Mouse (Mus musculus) kidney, embryonic 15.5 days (tissue): ENCODE results near the gene Ddx25. TPM values are rescaled to one million over a fixed set of nuclear protein-coding genes. Genes with fewer than 3 reads are reported as not detected.

Experiments
- ATAC-seq: fragments of 200-750 bp; cut with Nextera tagmentation; replicated peaks from 2 replicates; pipeline ENCODE4 v1.8.0; 2017; ENCODE audit warnings: moderate TSS enrichment; ENCODE audit not compliant: low FRiP score
- H3K27ac ChIP-seq: fragments of 300-500 bp; sonication (generic); 2 replicates; pipeline ENCODE4 v1.5.1; 2015; ENCODE audit warnings: mild to moderate bottlenecking, inconsistent platforms
- H3K27me3 ChIP-seq: fragments of 300-500 bp; sonication (generic); 2 replicates; pipeline ENCODE4 v1.6.1; 2015; ENCODE audit warnings: inconsistent platforms
- H3K36me3 ChIP-seq: fragments of 300-500 bp; sonication (generic); 2 replicates; pipeline ENCODE4 v1.6.1; 2015; ENCODE audit warnings: inconsistent platforms
- H3K4me1 ChIP-seq: fragments of 300-500 bp; sonication (generic); 2 replicates; pipeline ENCODE4 v1.6.1; 2015; ENCODE audit warnings: inconsistent platforms
- H3K4me2 ChIP-seq: fragments of 300-500 bp; sonication (generic); 2 replicates; pipeline ENCODE4 v1.6.1; 2015; ENCODE audit warnings: moderate library complexity, mild to moderate bottlenecking, inconsistent platforms
- H3K4me3 ChIP-seq: fragments of 300-500 bp; sonication (generic); replicated peaks from 2 replicates; pipeline ENCODE4 v1.5.1; 2015; ENCODE audit warnings: mild to moderate bottlenecking, inconsistent platforms
- H3K9ac ChIP-seq: fragments of 300-500 bp; sonication (generic); 2 replicates; pipeline ENCODE4 v1.6.1; 2015; ENCODE audit warnings: mild to moderate bottlenecking, inconsistent platforms
- H3K9me3 ChIP-seq: fragments of 300-500 bp; sonication (generic); replicated peaks from 2 replicates; pipeline ENCODE4 v1.6.1; 2016; ENCODE audit warnings: inconsistent platforms
- WGBS: fragments of 180-500 bp; shearing (Covaris S2); methylation state at CpG from one replicate; pipeline ENCODE4 v1.1.7; 2015; ENCODE audit warnings: mixed read lengths; 5-methylcytosine and 5-hydroxymethylcytosine counted together
- polyA plus RNA-seq: library from polyadenylated mRNA; unstranded; fragments of >200 nt; fragmentation: Nextera tagmentation; extraction: Ambion mirVana; gene quantifications from 2 replicates; pipeline ENCODE4 v1.2.1, GENCODE M21; 2015

The Ddx25 gene
- polyA plus RNA-seq, result 2.3 and 2.4 TPM in 2 replicates

DNA sequence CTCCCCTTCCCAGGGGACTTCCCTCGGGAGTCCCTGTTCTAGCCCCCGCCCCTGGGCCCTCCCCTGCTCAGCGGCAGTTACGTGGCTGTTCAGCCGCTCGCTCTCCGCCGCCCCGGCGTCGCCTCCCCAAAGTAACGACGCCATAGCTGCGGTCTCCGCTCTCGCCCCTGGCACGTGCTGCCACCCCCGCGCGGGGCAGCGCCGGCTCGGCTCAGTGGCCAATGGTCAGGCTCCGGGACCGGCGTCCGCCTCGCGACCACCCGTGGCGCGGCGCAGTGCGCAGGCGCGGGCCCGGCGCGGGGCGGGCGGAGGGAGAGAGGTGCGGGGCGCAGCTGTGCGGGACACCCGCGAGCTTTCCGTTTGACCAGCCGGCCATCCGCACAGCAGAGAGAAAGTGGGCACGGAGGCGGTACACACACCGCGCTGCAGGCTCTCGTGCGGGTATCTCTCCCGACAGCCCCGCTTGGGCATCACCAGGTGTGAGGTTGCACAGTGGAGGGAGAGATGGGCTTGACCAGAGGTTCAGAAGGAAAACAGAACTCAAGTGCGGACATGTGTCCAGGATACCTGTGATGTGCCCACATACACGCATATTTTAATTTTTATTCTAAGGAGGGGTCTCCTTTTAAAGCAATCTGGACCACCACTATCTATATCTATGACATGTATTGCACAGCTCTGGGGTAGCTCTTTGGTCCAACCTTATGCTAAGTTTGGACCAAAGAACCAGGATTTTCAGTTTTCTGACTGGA, at the start of gene Ddx25, which contains the start of gene Pus3:
TSS of gene Ddx25 (minus strand) at position 272 of the 752 bp plus-strand sequence.
TSS of gene Pus3 (plus strand) at position 339 of the 752 bp plus-strand sequence.
- peak within 1 kb of the TSS; percentile 96 for H3K4me2 ChIP-seq
- ATAC-seq, result peak; percentile 75
- peak within 1 kb of the TSS; percentile 87 for H3K27ac ChIP-seq
- no peaks in the 10 kb centered on the region for H3K9me3 ChIP-seq
- peak within 1 kb of the TSS; percentile 77 for H3K4me3 ChIP-seq
- H3K9ac ChIP-seq, result peak within 1 kb of the TSS; percentile 57
- under 1% methylated on average over 59 of the region's 59 CpGs for WGBS
- H3K36me3 ChIP-seq, result peaks cover 19% of the 10 kb centered on the region
- peaks cover 24% of the 10 kb centered on the region for H3K4me1 ChIP-seq
- H3K27me3 ChIP-seq, result peaks cover 15% of the 10 kb centered on the region

DNA sequence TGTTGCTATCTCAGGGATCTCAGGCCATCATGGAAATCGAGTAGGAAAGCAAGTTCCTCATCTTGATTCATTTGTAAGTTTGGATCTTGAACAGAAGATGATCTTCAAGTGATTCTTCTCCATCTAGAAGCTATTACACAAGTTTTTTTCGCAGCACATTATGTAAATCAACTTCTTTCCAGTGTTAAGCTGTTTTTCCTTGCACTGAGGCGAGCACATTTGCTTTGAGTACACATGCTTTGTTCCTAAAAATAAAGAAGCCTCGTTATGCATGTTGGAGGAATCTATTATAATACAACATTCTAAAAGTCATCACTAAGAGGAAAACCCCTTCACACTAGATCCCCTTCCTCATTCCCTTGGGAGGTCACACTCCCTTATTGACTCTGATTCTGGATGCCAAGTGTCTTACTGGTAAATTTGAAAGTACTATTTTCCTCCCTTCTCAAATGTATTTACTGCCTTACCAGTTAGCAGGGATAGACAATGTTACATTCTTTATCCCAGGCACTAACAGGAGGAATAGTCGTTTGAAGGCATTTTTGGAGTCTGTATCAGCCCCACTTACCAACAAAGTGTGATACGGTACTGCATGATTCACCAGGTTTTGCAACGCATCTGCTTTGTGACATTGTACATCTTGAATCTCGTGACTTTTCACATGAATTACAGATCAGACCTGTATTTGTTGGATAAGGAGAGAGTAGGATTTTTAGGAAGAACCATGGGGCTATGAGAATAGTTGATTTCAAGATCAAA, 49.5 kb upstream of the Ddx25 start:
- Histone ChIP-seq H3K4me2 (no peak overlapping the region), H3K9me3 (no peaks in the 10 kb centered on the region), H3K36me3 (no peaks in the 10 kb centered on the region), H3K4me3 (no peak overlapping the region), H3K9ac (no peak overlapping the region), H3K27me3 (no peaks in the 10 kb centered on the region), H3K4me1 (no peaks in the 10 kb centered on the region), H3K27ac (no peak overlapping the region)
- WGBS, result 74% methylated on average over 8 of the region's 8 CpGs
- no peak for ATAC-seq

DNA sequence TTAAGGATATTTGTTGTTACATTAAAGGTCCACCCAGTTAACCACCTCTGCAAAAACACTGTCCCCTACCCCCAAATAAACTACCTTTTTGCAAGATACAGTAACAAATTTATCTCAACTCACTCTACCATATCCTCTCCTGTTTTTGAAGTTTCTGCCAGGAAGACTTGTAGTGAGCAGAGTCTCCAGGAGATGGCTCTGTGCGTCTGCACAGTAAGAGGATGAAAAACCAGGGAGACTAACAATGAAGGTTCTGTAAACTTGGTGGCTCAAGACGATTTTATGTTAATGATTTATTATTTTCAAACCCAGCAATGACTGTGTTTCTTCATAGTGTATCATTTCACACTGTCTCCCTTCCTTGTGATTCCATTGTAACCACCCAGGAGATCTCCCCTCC, 34.6 kb upstream of the Ddx25 start:
- no peaks in the 10 kb centered on the region for H3K4me1 ChIP-seq
- H3K9me3 ChIP-seq, result no peaks in the 10 kb centered on the region
- H3K4me3 ChIP-seq, result no peak overlapping the region
- 10% methylated on average over 2 of the region's 2 CpGs for WGBS
- no peak overlapping the region for H3K9ac ChIP-seq
- H3K36me3 ChIP-seq, result no peaks in the 10 kb centered on the region
- H3K4me2 ChIP-seq, result no peak overlapping the region
- no peak overlapping the region for H3K27ac ChIP-seq
- ATAC-seq, result peak; percentile 60; the same call in 1 of the 2 replicates
- H3K27me3 ChIP-seq, result no peaks in the 10 kb centered on the region

DNA sequence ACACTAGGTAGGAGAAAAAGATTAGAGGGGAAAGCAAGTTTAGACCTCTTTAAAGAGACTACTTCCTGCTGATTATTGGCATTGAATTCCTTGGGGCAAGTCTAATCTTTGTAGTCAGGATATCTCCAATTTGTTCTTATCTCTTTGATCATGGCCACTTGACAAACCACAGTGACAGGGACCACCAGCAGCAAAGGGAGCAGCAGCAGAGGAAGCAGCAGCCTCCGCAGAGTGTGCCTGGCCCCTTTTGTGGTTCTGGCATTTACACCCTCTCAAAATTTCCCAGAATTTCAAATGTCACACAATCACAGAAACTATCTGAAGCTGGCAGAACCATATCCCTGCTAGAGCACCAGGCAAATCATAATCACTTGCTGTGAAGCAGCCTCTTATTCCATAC, 29.3 kb upstream of the Ddx25 start:
- Histone ChIP-seq H3K9me3 (no peaks in the 10 kb centered on the region), H3K36me3 (no peaks in the 10 kb centered on the region), H3K4me2 (no peak overlapping the region), H3K27me3 (no peaks in the 10 kb centered on the region), H3K27ac (no peak overlapping the region), H3K4me1 (no peaks in the 10 kb centered on the region), H3K9ac (no peak overlapping the region), H3K4me3 (no peak overlapping the region)
- WGBS, result 71% methylated on average over 1 of the region's 1 CpGs
- no peak for ATAC-seq

DNA sequence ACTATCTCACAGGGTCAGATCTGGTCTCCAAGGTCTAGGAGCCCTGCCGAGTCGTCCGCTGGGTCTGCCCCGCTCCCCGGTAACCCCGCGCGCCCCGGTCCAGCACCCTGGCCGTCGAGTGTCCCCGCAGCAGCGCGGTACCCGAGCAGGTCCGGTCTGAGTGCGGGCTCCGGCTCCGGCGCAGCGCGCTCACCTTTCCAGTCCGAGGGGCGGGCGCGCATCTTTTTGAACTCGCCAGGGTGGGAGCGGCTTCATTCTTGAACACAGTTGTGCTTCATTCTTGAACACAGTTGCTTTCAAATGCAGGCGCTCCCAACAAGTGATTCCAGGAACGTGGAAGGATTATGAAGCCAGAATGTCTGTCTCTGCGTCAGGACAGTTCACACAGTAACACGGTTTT, 16.1 kb upstream of the Ddx25 start:
- ATAC-seq, result no peak
- peak overlapping the region; percentile 31 for H3K4me3 ChIP-seq
- H3K4me1 ChIP-seq, result peaks cover 8% of the 10 kb centered on the region; the same call in 1 of the 2 replicates
- H3K27ac ChIP-seq, result no peak overlapping the region
- peaks cover 33% of the 10 kb centered on the region for H3K27me3 ChIP-seq
- H3K9me3 ChIP-seq, result no peaks in the 10 kb centered on the region
- peak overlapping the region; percentile 54 for H3K4me2 ChIP-seq
- 4% methylated on average over 32 of the region's 32 CpGs for WGBS
- H3K9ac ChIP-seq, result no peak overlapping the region
- H3K36me3 ChIP-seq, result no peaks in the 10 kb centered on the region

DNA sequence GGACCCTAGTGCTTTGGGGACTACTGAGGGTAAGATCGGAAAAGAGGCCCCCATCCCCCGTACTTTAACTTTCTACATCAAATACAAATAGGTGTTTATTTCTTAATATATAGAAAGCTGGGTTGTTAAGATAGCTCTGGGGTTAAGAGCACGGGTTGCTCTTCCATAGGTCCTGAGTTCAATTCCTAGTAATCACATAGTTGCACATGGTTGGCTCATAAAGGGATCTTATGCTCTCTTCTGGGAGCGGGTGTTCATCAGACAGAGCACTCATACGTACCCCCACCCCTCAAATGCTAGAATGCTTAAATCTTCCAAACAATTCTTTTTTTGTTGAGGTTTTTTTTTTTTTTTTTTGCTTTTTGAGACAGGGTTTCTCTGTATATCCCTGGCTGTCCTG, 12.3 kb upstream of the Ddx25 start:
- Histone ChIP-seq H3K4me1 (peaks cover 12% of the 10 kb centered on the region; the same call in 1 of the 2 replicates), H3K4me2 (peak overlapping the region; percentile 82), H3K9me3 (no peaks in the 10 kb centered on the region), H3K4me3 (peak overlapping the region; percentile 88), H3K27ac (peak overlapping the region; percentile 95; the same call in 1 of the 2 replicates), H3K27me3 (peaks cover 29% of the 10 kb centered on the region), H3K9ac (peak overlapping the region; percentile 83; the same call in 1 of the 2 replicates), H3K36me3 (peaks cover 24% of the 10 kb centered on the region)
- peak; percentile 23; the same call in 1 of the 2 replicates for ATAC-seq
- 6% methylated on average over 5 of the region's 5 CpGs for WGBS

DNA sequence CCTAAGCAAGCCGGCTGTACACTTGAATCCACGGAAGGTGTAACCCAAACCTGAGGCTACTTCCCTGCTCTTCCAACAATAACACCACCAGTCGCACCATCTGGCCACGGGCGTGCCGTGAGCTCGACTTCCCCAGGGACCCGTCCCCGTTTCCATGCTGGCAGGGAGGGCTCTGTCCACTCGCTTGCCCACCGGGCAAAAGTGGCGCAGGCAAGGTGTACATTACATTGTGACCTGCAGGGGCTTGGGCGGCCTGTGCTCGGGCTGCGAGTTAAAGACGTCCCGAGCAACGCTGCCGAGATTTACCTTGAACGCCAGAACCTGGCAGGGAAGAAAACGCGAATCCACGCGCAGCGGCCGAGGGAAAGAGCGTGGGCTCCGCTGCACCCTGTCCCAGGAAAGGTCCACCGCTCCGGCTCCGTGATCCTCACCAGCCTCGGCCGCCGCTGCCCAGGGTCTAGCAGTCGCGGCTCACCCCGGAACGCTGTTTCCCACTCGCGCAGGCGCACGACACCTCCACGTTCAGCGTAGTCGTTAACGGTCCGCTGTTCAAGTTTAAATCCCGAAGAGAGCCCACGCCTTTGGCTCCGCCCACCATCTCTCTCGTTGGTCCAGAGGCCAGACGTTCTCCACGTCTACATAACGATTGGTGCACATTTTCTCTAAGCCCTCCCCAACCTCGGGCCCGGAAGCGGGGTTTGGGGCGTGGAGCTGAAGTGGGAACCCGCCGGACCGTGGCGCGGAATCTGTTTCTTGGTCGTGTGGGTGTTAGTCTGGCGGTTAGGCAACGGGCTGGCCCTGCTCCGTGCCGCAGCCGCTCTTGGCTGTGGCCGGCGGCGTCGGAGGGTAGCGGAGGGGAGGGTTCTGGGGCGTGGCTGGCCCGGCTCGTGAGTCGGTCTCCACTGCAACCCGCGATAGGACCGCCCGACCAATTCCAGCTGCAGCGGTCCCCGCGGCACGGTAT, 11.5 kb upstream of the Ddx25 start, which contains the start of the genes Pate2 and Hyls1:
TSS of gene Pate2 (plus strand) at position 714 of the 964 bp plus-strand sequence.
TSS of gene Hyls1 (minus strand) at position 828 of the 964 bp plus-strand sequence.
- Histone ChIP-seq H3K27me3 (peaks cover 26% of the 10 kb centered on the region), H3K27ac (peak within 1 kb of the TSS; percentile 95), H3K4me1 (peaks cover 12% of the 10 kb centered on the region; the same call in 1 of the 2 replicates), H3K36me3 (peaks cover 33% of the 10 kb centered on the region), H3K4me3 (peak within 1 kb of the TSS; percentile 88), H3K9ac (peak within 1 kb of the TSS; percentile 83), H3K4me2 (peak within 1 kb of the TSS; percentile 82), H3K9me3 (no peaks in the 10 kb centered on the region)
- peak; percentile 98 for ATAC-seq
- WGBS, result under 1% methylated on average over 86 of the region's 86 CpGs

DNA sequence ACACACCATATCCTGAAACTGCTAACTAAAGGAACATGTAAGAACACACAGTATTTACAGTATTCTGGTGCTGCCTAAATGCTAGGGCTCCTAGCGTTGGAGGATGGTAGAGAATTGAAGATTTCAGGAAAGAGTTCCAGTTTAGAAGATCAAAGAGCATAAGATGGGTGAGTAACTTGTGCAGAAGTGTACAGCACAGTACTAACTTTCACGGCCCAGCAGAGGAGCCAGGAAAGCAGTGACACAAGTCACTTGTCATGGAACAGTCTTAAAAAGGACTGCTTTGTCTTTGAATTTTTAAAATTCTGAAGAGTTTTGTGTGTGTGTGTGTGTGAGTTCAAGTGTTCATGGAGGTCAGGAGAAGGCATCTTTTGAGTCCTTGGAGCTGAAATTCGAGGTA, 9.7 kb upstream of the Ddx25 start:
- Histone ChIP-seq H3K4me2 (no peak overlapping the region), H3K9me3 (no peaks in the 10 kb centered on the region), H3K4me1 (0 out of 2 replicates have a peak, but pooled peaks cover 9% of the 10 kb centered on the region), H3K27ac (no peak overlapping the region), H3K9ac (no peak overlapping the region), H3K4me3 (no peak overlapping the region), H3K36me3 (peaks cover 45% of the 10 kb centered on the region), H3K27me3 (peaks cover 11% of the 10 kb centered on the region; the same call in 1 of the 2 replicates)
- ATAC-seq, result no peak
- 83% methylated on average over 3 of the region's 3 CpGs for WGBS

DNA sequence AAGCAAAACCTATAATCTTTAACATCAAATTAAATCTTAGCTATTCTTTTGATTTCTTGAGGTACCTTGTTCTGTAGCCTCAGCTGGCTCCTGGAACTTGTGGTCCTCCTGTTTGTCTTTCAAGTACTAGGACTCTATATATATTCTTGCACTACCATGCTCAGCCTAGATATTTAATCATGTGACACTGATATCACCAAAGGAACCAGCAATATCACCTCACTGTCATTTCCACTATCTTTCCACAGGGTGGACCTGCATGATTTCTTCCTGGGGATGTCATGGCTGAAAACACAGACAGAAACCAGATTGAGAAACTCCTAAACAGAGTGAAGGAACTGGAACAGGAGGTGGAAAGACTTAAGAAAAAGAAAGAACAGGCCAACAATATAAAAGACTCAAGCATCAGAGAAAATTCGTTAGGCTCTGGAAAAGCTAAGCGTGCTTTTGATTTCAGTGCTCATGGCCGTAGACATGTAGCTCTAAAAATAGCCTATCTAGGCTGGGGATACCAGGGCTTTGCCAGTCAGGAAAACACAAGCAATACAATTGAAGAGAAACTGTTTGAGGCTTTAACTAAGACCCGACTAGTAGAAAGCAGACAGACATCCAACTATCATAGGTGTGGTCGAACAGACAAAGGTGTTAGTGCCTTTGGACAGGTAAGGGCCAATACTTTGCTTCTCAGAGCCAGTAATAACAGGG, 6.4 kb upstream of the Ddx25 start:
- Histone ChIP-seq H3K4me2 (no peak overlapping the region), H3K4me3 (no peak overlapping the region), H3K27me3 (no peaks in the 10 kb centered on the region), H3K9me3 (no peaks in the 10 kb centered on the region), H3K9ac (no peak overlapping the region), H3K4me1 (peaks cover 14% of the 10 kb centered on the region), H3K27ac (no peak overlapping the region), H3K36me3 (peaks cover 60% of the 10 kb centered on the region)
- WGBS, result 92% methylated on average over 5 of the region's 5 CpGs
- no peak for ATAC-seq

DNA sequence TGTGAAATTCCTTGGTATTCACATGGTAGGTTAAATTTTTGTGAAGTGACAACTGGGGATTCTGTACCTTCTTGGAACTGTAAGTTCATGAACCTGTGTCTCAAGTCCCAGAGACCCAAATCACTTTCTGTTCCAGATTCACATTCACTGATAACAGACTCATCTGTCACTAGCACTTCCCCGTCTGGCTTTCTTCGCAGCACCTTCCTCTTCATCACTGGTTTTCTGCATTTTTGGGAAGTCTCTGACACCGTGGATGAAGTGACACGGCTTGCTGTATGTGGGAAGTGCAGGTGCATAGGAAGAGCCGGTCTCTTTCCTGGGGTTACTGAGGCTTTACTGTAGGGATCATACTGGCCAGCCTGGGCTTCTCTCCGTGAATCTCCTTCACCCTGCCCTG, 3.3 kb upstream of the Ddx25 start:
- H3K4me1 ChIP-seq, result peaks cover 24% of the 10 kb centered on the region
- no peak for ATAC-seq
- no peaks in the 10 kb centered on the region for H3K9me3 ChIP-seq
- no peak overlapping the region for H3K4me2 ChIP-seq
- no peak overlapping the region for H3K9ac ChIP-seq
- H3K4me3 ChIP-seq, result no peak overlapping the region
- WGBS, result 91% methylated on average over 6 of the region's 6 CpGs
- H3K36me3 ChIP-seq, result peaks cover 45% of the 10 kb centered on the region
- peaks cover 14% of the 10 kb centered on the region for H3K27me3 ChIP-seq
- no peak overlapping the region for H3K27ac ChIP-seq

DNA sequence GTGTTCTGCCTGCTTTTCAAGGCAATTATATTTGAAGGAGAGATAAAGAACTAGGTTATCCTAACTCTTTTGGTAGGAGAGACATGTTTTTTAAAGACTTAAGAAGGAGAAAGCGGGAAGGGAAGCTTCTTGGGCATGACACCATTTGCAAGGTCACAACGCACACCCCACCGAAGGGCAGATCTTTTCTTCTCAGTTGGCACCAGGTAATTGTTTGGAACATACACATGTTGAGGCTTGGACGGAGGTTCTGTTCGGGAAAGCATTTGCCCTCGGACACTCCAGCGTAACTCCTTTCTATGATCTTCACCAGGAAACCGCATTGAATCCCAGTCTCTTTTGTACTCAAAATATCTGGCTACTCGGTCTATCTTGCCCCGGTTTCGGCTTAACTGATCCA, 2.7 kb upstream of the Ddx25 start:
- H3K27me3 ChIP-seq, result peaks cover 15% of the 10 kb centered on the region
- no peak for ATAC-seq
- peaks cover 24% of the 10 kb centered on the region for H3K4me1 ChIP-seq
- no peak overlapping the region for H3K4me2 ChIP-seq
- H3K9me3 ChIP-seq, result no peaks in the 10 kb centered on the region
- H3K36me3 ChIP-seq, result peaks cover 40% of the 10 kb centered on the region
- WGBS, result 94% methylated on average over 11 of the region's 11 CpGs
- H3K27ac ChIP-seq, result no peak overlapping the region
- H3K4me3 ChIP-seq, result no peak overlapping the region
- H3K9ac ChIP-seq, result no peak overlapping the region
